Comparison of ENCODE assay signal across 11 mouse cellular contexts in genomic region chr3:56489154-56489553, GRCm38 (mm10).
"Had no signal": no experiment of that assay in that cellular context is flagged by ENCODE, and none has a peak within 500 bp of the region (broad histone marks: within the 10 kb centered on the region; RNA-seq: fewer than 3 reads in every experiment).

No protein-coding gene starts in this region.

- H3K27ac ChIP-seq: limb, embryonic 13.5 days; liver, embryonic 14.5 days; midbrain, embryonic 12.5 days; neural tube, embryonic 13.5 days had no signal

- H3K9me3 ChIP-seq: limb, embryonic 13.5 days; midbrain, embryonic 12.5 days; neural tube, embryonic 13.5 days had no signal

- H3K9ac ChIP-seq: limb, embryonic 13.5 days; liver, embryonic 14.5 days; midbrain, embryonic 12.5 days; neural tube, embryonic 13.5 days had no signal

- H3K4me1 ChIP-seq: limb, embryonic 13.5 days had no signal

- ATAC-seq: midbrain, embryonic 16.5 days had no signal

- H3K27me3 ChIP-seq: limb, embryonic 13.5 days; midbrain, embryonic 12.5 days; neural tube, embryonic 13.5 days had no signal

- H3K4me2 ChIP-seq: limb, embryonic 13.5 days; midbrain, embryonic 12.5 days; neural tube, embryonic 13.5 days had no signal

- H3K4me3 ChIP-seq: limb, embryonic 13.5 days; midbrain, embryonic 12.5 days; neural tube, embryonic 13.5 days had no signal

- DNase-seq: kidney, postnatal 14 days; left cerebral cortex, postnatal 4 days; lung, adult 18-20 months; right cerebral cortex, adult 18-20 months; right cerebral cortex, postnatal 25 days; thymus, postnatal 36 days had no signal

- H3K36me3 ChIP-seq: limb, embryonic 13.5 days; midbrain, embryonic 12.5 days; neural tube, embryonic 13.5 days had no signal
